Mouse (Mus musculus) lung, embryonic 15.5 days (tissue): Measurements from ENCODE around the gene Mylk. TPM values are rescaled to one million over a fixed set of nuclear protein-coding genes. Genes with fewer than 3 reads are reported as not detected.
A peak's percentile ranks its signal among the peaks of the same experiment; 100 is the strongest.

Source experiments
- ATAC-seq: fragments of 200-750 bp; cut with Nextera tagmentation; 2 replicates; pipeline ENCODE4 v1.8.0; 2017; ENCODE audit warnings: moderate number of reproducible peaks, borderline replicate concordance; ENCODE audit not compliant: low FRiP score, low TSS enrichment; ENCODE audit errors: extremely low read depth
- H3K27ac ChIP-seq: fragments of 300-500 bp; sonication (generic); 2 replicates; pipeline ENCODE4 v1.5.1; 2015; ENCODE audit warnings: moderate library complexity, mild to moderate bottlenecking, inconsistent platforms
- H3K27me3 ChIP-seq: fragments of 300-500 bp; sonication (generic); 2 replicates; pipeline ENCODE4 v1.6.1; 2015; ENCODE audit warnings: inconsistent platforms
- H3K36me3 ChIP-seq: fragments of 300-500 bp; sonication (generic); 2 replicates; pipeline ENCODE4 v1.6.1; 2015; ENCODE audit warnings: inconsistent platforms
- H3K4me1 ChIP-seq: fragments of 300-500 bp; sonication (generic); 2 replicates; pipeline ENCODE4 v1.6.1; 2015; ENCODE audit warnings: inconsistent platforms
- H3K4me2 ChIP-seq: fragments of 300-500 bp; sonication (generic); 2 replicates; pipeline ENCODE4 v1.6.1; 2015; ENCODE audit warnings: inconsistent platforms, mild to moderate bottlenecking, moderate library complexity
- H3K4me3 ChIP-seq: fragments of 300-500 bp; sonication (generic); 2 replicates; pipeline ENCODE4 v1.5.1; 2015; ENCODE audit warnings: mild to moderate bottlenecking, inconsistent platforms
- H3K9ac ChIP-seq: fragments of 300-500 bp; sonication (generic); 2 replicates; pipeline ENCODE4 v1.6.1; 2015; ENCODE audit warnings: inconsistent platforms
- H3K9me3 ChIP-seq: fragments of 300-500 bp; sonication (generic); 2 replicates; pipeline ENCODE4 v1.6.1; 2016; ENCODE audit warnings: inconsistent platforms
- WGBS: fragments of 180-500 bp; shearing (Covaris S2); methylation state at CpG from one replicate; pipeline ENCODE4 v1.1.7; 2015; 5-methylcytosine and 5-hydroxymethylcytosine counted together
- polyA plus RNA-seq: library from polyadenylated mRNA; unstranded; fragments of >200 nt; fragmentation: Nextera tagmentation; extraction: Ambion mirVana; gene quantifications from 2 replicates; pipeline ENCODE4 v1.2.1, GENCODE M21; 2015

Gene Mylk
- polyA plus RNA-seq, 1 experiment from 2014 or later = 147 TPM

- no peak overlapping the region for H3K27ac ChIP-seq
- no peak overlapping the region for H3K9ac ChIP-seq
- 36% methylated on average over 11 of the region's 11 CpGs for WGBS
- H3K4me3 ChIP-seq = no peak overlapping the region
- H3K4me1 ChIP-seq = peaks cover 25% of the 10 kb centered on the region
- 0 out of 2 replicates have a peak, but pooled peaks cover 6% of the 10 kb centered on the region for H3K27me3 ChIP-seq
- no peaks in the 10 kb centered on the region for H3K9me3 ChIP-seq
- no peak overlapping the region for H3K4me2 ChIP-seq
- no peak for ATAC-seq
- no peaks in the 10 kb centered on the region for H3K36me3 ChIP-seq
These were observed 3.2 kb downstream of the Mylk start for GRCm38 (mm10) chr16:34748081-34748720.

GRCm38 (mm10) chr16:34749536-34749935, 4.5 kb downstream of the Mylk start:
- Histone ChIP-seq H3K36me3 (no peaks in the 10 kb centered on the region), H3K27ac (no peak overlapping the region), H3K9me3 (no peaks in the 10 kb centered on the region), H3K4me1 (peaks cover 25% of the 10 kb centered on the region), H3K27me3 (no peaks in the 10 kb centered on the region), H3K4me3 (no peak overlapping the region), H3K4me2 (no peak overlapping the region), H3K9ac (no peak overlapping the region)
- WGBS = 74% methylated on average over 4 of the region's 4 CpGs
- ATAC-seq = no peak

GRCm38 (mm10) chr16:34752026-34752425, 7.0 kb downstream of the Mylk start:
- no peak overlapping the region for H3K4me2 ChIP-seq
- ATAC-seq = no peak
- no peaks in the 10 kb centered on the region for H3K36me3 ChIP-seq
- no peak overlapping the region for H3K4me3 ChIP-seq
- no peak overlapping the region for H3K27ac ChIP-seq
- H3K9ac ChIP-seq = no peak overlapping the region
- no peaks in the 10 kb centered on the region for H3K9me3 ChIP-seq
- H3K27me3 ChIP-seq = no peaks in the 10 kb centered on the region
- H3K4me1 ChIP-seq = 0 out of 2 replicates have a peak, but pooled peaks cover 9% of the 10 kb centered on the region
- 63% methylated on average over 3 of the region's 3 CpGs for WGBS

GRCm38 (mm10) chr16:34752977-34753376, 8.0 kb downstream of the Mylk start:
- no peak overlapping the region for H3K27ac ChIP-seq
- no peak for ATAC-seq
- no peaks in the 10 kb centered on the region for H3K9me3 ChIP-seq
- 0 out of 2 replicates have a peak, but pooled peaks cover 5% of the 10 kb centered on the region for H3K4me1 ChIP-seq
- no peak overlapping the region for H3K9ac ChIP-seq
- H3K4me3 ChIP-seq = no peak overlapping the region
- no peak overlapping the region for H3K4me2 ChIP-seq
- H3K36me3 ChIP-seq = no peaks in the 10 kb centered on the region
- WGBS = 87% methylated on average over 3 of the region's 3 CpGs
- H3K27me3 ChIP-seq = no peaks in the 10 kb centered on the region

GRCm38 (mm10) chr16:34756991-34757390, 12.0 kb downstream of the Mylk start:
- H3K9ac ChIP-seq = no peak overlapping the region
- no peak overlapping the region for H3K4me2 ChIP-seq
- H3K27me3 ChIP-seq = no peaks in the 10 kb centered on the region
- 77% methylated on average over 7 of the region's 7 CpGs for WGBS
- no peak overlapping the region for H3K4me3 ChIP-seq
- no peaks in the 10 kb centered on the region for H3K4me1 ChIP-seq
- ATAC-seq = no peak
- H3K9me3 ChIP-seq = no peaks in the 10 kb centered on the region
- H3K36me3 ChIP-seq = no peaks in the 10 kb centered on the region
- no peak overlapping the region for H3K27ac ChIP-seq

GRCm38 (mm10) chr16:34758205-34758604, 13.2 kb downstream of the Mylk start:
- Histone ChIP-seq H3K4me2 (no peak overlapping the region), H3K9me3 (no peaks in the 10 kb centered on the region), H3K4me1 (no peaks in the 10 kb centered on the region), H3K27me3 (no peaks in the 10 kb centered on the region), H3K4me3 (no peak overlapping the region), H3K36me3 (no peaks in the 10 kb centered on the region), H3K9ac (no peak overlapping the region), H3K27ac (no peak overlapping the region)
- 53% methylated on average over 5 of the region's 5 CpGs for WGBS
- no peak for ATAC-seq

- H3K27me3 ChIP-seq = no peaks in the 10 kb centered on the region
- H3K9ac ChIP-seq = no peak overlapping the region
- H3K4me1 ChIP-seq = no peaks in the 10 kb centered on the region
- peak overlapping the region; percentile 64 for H3K27ac ChIP-seq
- H3K36me3 ChIP-seq = no peaks in the 10 kb centered on the region; the same call in 1 of the 2 replicates
- no peak overlapping the region for H3K4me3 ChIP-seq
- no peaks in the 10 kb centered on the region for H3K9me3 ChIP-seq
- 75% methylated on average over 9 of the region's 9 CpGs for WGBS
- no peak for ATAC-seq
- no peak overlapping the region for H3K4me2 ChIP-seq
These were observed 19.1 kb downstream of the Mylk start for GRCm38 (mm10) chr16:34763959-34764591.

- no peaks in the 10 kb centered on the region for H3K4me1 ChIP-seq
- no peaks in the 10 kb centered on the region for H3K9me3 ChIP-seq
- H3K27ac ChIP-seq = no peak overlapping the region
- 77% methylated on average over 1 of the region's 1 CpGs for WGBS
- H3K4me2 ChIP-seq = no peak overlapping the region
- H3K36me3 ChIP-seq = no peaks in the 10 kb centered on the region; the same call in 1 of the 2 replicates
- no peak for ATAC-seq
- no peak overlapping the region for H3K4me3 ChIP-seq
- H3K27me3 ChIP-seq = no peaks in the 10 kb centered on the region
- no peak overlapping the region for H3K9ac ChIP-seq
These were observed 20.7 kb downstream of the Mylk start for GRCm38 (mm10) chr16:34765666-34766065.

- Histone ChIP-seq H3K9me3 (no peaks in the 10 kb centered on the region), H3K4me3 (no peak overlapping the region), H3K9ac (no peak overlapping the region), H3K4me1 (no peaks in the 10 kb centered on the region), H3K27ac (no peak overlapping the region), H3K36me3 (no peaks in the 10 kb centered on the region; the same call in 1 of the 2 replicates), H3K27me3 (no peaks in the 10 kb centered on the region), H3K4me2 (no peak overlapping the region)
- 96% methylated on average over 1 of the region's 1 CpGs for WGBS
- no peak for ATAC-seq
These were observed 21.2 kb downstream of the Mylk start for GRCm38 (mm10) chr16:34766193-34766592.

GRCm38 (mm10) chr16:34767443-34767842, 22.4 kb downstream of the Mylk start:
- Histone ChIP-seq H3K36me3 (no peaks in the 10 kb centered on the region; the same call in 1 of the 2 replicates), H3K9ac (no peak overlapping the region), H3K4me1 (no peaks in the 10 kb centered on the region), H3K27ac (no peak overlapping the region), H3K4me2 (no peak overlapping the region), H3K4me3 (no peak overlapping the region), H3K9me3 (no peaks in the 10 kb centered on the region), H3K27me3 (no peaks in the 10 kb centered on the region)
- ATAC-seq = no peak
- WGBS = 86% methylated on average over 2 of the region's 2 CpGs

- Histone ChIP-seq H3K27ac (no peak overlapping the region), H3K9me3 (no peaks in the 10 kb centered on the region), H3K4me3 (no peak overlapping the region), H3K36me3 (no peaks in the 10 kb centered on the region; the same call in 1 of the 2 replicates), H3K27me3 (no peaks in the 10 kb centered on the region), H3K4me1 (no peaks in the 10 kb centered on the region), H3K4me2 (no peak overlapping the region), H3K9ac (no peak overlapping the region)
- WGBS = 57% methylated on average over 4 of the region's 4 CpGs
- ATAC-seq = no peak
These were observed 23.4 kb downstream of the Mylk start for GRCm38 (mm10) chr16:34768436-34768835.

- Histone ChIP-seq H3K4me3 (no peak overlapping the region), H3K36me3 (no peaks in the 10 kb centered on the region; the same call in 1 of the 2 replicates), H3K27me3 (no peaks in the 10 kb centered on the region), H3K27ac (no peak overlapping the region), H3K9ac (no peak overlapping the region), H3K4me1 (no peaks in the 10 kb centered on the region), H3K4me2 (no peak overlapping the region), H3K9me3 (no peaks in the 10 kb centered on the region)
- ATAC-seq = no peak
- WGBS = 82% methylated on average over 4 of the region's 4 CpGs
These were observed 25.1 kb downstream of the Mylk start for GRCm38 (mm10) chr16:34770127-34770526.
